Mouse (Mus musculus) layer of hippocampus, postnatal 25 days (tissue): Measurements from ENCODE around the gene Ppip5k1. TPM values are rescaled to one million over a fixed set of nuclear protein-coding genes. Genes with fewer than 3 reads are reported as not detected.
A peak's percentile ranks its signal among the peaks of the same experiment; 100 is the strongest.
"Not testable (repeated sequence)": the region's sequence is repeated elsewhere in the genome, so short reads cannot be mapped to it uniquely, and the experiment has no call there.

Experiments
- DNase-seq, 2 experiments: peaks; one replicate each; pipeline ENCODE4 v3.0.0; 2022; ENCODE audit warnings: mixed read lengths in 2 of 2, low spot score in 1 of 2; ENCODE audit errors: extremely low spot score in 1 of 2
- total RNA-seq, 2 experiments: library from RNA; stranded (reverse); gene quantifications; 2 replicates each; pipeline ENCODE4 v1.2.3; 2021

Gene Ppip5k1
- total RNA-seq, result 100 to 1,000 TPM in 1 of 2 experiments, 10 to 100 TPM in 1; 85.1 to 111 TPM

DNA sequence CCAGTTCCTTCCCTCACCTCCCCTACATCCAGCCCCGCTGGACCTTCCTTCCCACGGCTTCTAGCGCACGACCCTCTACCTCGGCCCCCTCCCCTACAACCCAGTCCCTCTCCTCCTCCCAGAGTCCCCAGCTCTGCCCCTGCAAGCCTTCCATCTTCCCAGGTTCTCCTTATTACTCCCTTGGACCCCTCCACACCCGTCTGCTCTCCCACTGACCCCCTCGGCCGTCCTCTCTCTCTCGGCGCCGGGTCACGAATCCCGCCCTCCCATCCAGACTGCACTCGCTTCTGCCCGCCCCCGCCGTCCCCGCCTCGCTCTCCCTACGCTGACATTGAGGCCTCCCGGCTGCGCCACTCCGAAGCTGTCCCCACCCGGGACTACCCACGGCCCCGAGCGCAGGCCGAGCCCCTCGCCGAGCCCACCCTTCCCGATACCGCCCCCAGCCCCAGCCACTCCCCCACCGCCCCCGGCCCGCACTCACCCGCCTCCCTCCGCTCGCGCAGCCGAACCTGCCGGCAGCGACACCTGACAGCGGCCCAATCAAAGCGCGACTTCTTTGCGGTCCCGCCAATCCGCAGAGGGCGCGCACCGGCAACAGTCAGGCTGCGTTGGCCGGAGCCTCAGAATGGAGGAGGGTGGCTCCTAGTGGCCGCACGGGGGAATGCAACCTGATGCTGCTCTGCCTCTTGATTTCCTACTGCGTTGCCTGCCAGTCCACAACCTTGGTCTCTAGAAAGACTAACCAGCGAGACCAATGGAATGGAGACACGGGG, at the start of gene Ppip5k1:
TSS of gene Ppip5k1 (minus strand) at position 577 of the 773 bp plus-strand sequence.
- DNase-seq, result peak; percentile 94 to 97

DNA sequence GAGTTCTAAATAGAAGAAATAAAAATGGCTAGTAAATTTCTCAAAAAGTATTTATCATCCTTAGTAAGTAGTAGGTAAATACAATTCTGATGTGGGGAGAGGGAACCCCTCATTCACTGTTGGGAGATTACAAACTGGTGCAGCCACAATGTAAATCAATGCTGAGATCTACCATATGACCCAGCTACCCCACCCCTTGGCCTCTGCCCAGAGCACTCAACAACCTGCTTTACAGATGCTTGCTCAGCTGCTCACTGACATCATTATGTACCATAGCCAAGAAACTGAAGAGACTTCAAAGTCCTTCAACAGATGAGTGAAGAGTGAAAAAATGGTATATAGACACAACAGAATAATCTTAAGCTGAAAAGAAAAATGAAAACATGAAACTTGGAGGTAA, 48.1 kb upstream of the Ppip5k1 start:
- no peak for DNase-seq

DNA sequence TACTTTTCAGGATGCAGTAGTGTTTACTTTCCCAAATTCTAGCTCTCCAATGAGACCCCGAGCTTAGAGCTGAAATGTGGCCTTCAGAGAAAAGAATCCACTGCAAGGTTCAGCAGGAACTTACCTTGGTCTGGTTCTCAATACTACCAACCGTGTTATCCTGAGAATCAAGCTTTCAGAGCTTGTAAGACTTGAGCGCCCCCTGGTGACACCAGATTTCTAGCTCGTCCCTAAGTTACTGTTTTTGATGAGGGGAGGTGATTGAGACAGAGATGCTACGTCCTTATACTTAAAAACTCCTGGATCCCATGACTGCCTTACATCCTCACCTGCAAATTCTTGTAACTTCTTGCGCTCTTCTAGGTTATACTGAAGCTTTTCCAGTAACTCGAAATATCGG, 41.4 kb upstream of the Ppip5k1 start:
- peak; percentile 65 to 99 for DNase-seq

DNA sequence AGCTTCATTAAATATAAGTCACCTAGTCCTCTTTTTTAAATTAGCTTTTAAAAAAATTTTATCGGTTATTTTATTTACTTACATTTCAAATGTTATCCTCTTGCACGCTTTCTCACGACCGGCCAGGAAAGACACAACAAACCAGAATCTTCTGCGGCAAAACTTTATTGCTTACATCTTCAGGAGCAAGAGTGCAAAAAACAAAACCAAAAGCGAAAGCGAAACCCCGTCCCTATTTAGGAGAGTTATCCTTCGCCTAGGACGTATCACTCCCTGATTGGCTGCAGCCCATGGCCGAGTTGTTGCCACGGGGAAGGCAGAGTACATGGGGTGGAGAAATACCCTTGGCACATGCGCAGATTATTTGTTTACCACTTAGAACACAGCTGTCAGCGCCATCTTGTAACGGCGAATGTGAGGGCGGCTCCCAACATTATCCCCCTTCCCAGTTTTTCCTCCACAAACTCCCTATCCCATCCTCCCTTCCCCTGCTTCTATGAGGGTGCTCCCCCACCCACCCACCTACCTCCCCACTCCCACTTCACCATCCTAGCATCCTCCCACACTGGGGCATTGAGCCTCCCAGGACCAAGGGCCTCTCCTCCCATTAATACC, 31.9 kb upstream of the Ppip5k1 start, which contains the start of gene Strc:
TSS of gene Strc (minus strand) at position 208 of the 615 bp plus-strand sequence.
- not testable (repeated sequence) for DNase-seq

DNA sequence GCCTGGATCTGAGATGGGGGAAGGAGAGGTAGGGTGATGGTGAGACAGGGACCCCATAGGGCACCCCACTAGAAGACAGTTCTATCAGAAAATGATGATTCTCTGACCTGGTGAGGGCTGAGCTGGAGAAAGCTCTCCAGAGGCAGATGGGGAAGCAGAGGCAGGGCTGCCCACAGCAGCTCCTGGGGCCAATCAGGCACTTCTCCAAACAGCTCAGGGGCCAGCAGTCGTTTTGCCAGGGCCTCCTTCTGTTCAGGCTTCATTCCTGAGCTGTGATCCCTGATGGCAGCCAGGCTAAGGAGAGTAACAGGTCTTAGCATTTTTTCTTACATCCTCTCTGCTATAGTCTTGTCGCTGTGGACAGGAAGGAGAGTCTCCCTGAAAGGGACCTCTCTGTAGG, 19.6 kb upstream of the Ppip5k1 start:
- DNase-seq, result no peak

DNA sequence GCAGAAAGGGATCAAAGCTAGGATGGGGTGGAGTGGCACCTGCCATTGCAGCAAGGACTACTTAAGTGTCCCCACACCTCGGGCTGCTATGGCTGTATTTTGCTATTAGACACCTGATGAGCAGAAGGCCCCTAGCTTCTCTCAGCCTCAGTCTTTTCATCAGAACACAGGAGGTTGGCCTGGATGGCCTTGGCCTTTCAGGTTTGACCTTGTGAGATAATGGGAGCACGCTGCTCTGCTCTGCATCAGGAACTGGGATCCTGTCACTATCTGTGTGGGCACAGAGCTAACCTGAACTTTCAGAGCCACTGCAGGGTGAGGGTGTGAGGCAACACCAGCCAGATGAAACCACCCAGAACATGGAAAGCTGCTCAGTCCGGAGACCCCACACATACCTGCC, 17.1 kb upstream of the Ppip5k1 start:
- no peak for DNase-seq

DNA sequence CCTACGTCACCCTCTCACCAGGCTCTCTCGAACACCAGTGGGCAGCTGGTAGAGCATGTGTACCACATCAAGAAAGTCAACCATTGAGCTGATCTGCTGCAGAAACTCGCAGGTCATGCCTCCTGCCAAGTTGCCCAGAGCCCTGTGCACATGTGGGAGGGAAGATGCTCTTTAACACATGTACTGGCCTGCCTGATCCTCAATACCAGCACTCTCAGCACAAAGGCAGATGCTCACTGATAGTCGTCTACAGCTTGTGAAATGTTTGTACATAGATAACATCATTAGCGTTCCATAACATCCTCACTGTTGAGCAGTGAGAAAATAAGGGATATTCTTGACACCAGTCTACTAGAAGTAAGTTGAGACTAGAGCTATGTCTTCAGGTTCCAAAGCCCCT, 15.7 kb upstream of the Ppip5k1 start:
- DNase-seq, result no peak

DNA sequence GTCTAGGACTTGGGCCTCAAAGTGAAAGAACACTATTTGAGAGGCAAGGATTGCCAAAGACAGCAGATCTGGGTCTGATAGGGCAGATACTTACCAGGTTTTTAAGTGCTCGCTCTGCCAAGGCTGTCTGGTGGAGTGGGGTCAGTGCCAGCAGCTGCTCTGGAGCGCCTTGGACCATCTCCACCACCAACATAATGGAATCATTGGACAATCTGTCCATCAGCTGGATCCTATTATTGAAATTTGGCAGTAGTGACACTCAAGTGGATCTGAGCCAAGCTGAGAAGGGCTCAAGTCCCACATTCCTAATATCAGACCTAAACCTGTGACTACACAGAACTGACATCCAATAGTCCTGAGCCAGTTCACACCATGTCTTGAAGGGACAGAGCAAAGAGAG, 13.6 kb upstream of the Ppip5k1 start:
- DNase-seq, result no peak

DNA sequence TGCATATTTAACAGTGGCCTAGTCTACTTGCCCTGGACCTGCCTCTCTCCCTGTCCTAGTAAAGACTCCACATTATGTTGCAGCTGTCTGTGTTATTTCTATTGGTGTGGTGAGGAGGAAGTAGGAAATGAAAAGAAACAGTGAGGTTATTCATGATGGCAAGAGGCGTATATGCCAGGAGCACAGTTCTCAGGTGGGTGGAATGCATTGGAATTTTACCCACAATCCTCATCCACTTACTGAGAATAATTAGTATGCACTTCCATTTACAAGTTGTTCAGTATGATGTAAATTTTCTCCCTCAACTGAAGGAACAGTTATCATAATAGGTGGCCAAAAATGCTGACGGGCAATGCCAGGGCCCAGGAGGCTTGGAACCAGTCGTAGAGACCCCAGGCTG, 8.5 kb upstream of the Ppip5k1 start:
- no peak for DNase-seq

DNA sequence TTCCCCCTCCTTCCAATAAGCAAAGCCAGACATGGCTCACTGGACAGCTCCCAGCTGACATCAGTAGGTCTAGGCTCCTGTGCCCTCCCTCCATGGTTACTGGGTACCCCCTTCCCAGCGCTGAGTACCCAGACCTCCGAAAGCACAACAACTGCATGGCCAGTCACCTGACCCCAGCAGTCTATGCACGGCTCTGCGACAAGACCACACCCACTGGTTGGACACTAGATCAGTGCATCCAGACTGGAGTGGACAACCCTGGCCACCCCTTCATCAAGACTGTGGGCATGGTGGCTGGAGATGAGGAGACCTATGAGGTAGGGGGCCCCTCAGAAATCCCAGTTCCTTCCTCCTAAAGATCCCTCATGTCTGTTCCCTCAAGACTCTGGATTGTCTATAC, 4.3 kb upstream of the Ppip5k1 start:
- DNase-seq, result no peak

DNA sequence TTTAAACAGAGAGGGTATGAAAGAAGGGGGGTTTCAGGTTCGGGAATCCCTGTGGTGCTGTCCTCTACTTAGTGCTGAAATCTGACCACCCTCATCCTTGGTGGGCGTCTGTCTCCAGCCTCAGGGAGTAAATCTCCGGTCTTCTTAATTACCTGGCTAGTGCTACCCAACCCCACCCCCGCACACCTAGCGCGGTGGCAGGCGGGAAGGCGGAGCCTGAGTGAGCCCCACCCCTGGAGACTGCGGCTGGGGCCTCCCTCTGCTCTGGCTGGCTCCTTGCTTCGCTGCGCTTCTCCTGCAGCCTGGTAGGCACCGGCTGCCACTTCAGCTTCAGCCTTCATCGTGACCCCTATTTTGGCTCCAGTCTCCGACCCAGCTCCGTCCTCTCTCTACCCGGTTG, 3.2 kb upstream of the Ppip5k1 start:
- peak; percentile 74 to 78 for DNase-seq

DNA sequence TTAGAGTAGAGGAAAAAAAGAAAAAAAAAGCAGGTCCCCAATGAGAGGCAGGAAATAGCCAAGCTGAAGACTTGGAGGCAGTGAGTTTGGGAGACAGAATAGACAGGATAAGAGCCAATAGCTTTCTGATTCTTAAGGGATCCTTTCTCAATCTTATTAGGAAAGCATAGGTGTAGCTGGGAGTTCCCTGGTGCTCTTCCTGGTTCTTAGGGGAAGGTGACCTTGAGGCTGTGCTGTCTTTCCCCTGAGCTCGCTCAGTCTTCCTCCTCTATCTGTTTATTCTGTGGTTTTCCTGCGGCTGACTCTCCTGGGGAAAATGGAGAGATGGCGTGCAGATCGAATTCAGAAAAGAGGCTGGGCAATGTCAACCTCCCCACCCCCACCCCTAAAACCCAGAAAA, 2.8 kb upstream of the Ppip5k1 start:
- DNase-seq, result no peak

DNA sequence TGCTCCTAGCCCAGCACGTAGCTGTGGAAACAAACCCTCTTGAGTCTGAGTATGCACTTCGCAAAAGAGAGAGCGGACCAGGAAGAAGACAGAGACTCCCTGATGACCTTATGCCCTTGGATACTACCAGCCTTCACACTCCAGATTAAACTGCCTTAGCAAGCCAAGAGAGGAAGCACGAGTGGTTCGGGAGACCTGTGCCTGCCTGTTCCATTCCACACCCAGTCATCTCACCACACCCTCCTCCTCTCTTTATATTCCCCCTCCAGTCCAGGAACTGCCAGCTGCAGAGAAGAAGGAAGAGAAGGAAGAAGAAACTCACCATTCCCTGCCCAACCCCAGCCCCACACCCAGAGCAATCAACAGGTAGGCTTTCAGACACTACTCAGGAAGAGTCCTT, 2.3 kb upstream of the Ppip5k1 start, which contains the start of gene Ckmt1:
TSS of gene Ckmt1 (plus strand) at position 221 of the 400 bp plus-strand sequence.
- no peak for DNase-seq

DNA sequence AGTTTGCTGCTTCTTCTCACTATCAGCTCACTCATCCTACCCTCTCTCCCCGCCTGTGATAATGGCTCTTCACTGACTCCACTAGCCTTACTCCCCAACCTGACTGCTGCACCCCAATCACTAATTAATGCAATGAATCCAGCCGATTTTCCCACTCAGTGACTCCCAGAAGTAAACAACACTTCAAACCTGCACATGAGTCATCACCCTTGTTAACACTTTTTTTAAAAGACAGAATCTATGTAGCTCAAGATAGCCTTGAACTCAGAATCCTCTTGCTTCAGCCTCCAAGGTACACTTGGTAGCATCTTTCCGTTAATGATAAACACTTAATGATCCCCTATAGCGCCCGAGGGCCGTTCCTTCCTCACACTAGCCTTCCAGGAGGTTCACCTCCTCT, 818 bp downstream of the Ppip5k1 start:
- DNase-seq, result peak in 1 of 2 experiments; percentile 13

DNA sequence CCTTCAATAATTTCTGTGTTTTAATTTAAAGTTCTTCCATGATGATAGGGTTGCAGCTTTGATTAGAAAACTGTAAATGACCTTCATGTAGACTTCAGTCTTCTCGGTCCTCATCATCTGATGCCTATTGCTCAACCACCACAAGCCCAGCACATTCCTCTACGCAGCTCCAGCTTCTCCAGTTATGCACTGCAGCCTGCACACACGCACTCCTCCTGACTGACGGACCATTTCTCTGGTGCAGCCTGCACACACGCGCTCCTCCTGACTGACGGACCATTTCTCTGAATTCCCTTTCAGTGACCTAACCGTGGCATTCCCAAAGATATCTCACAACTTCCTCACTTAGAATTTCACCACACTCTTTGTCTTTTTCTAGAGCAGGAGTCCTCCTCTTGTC, 2.0 kb downstream of the Ppip5k1 start:
- no peak for DNase-seq

DNA sequence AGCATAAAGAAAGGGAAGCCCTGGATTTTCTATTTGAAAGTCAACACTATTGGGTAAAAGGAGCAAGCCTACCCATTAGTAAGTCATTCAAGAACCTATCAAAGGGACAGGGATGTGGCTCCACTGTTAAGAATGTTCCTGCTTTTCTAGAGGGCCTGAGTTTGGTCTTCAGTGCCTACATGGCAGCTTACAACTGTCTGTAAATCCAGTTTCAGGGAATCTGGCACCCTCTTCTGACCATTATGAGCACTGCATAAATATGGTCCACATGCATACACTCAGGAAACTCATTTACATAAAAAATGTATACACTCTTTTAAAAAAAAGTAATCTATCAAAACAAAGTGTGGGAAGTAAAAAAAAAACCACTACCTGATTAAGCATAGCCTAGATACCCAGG, 16.1 kb downstream of the Ppip5k1 start:
- DNase-seq, result no peak

DNA sequence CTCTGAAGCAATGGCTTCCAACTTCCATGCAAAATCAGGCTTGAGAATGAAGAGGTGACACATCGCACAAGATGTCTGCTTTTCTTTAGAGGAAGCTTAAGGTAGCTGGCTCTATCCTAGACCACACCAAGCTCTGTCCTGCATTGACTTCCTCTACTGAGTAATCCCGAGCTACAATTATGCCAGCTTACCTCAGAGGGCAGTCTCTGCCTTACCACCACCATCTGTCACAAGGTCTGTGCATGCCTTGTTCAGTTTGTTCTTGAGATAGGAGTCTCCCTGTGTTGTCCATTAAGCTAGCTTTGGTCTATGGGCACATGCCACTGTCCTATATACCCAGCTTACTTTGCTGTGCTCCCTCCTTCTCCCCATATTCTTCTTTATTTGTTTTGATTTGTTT, 25.7 kb downstream of the Ppip5k1 start:
- no peak for DNase-seq

DNA sequence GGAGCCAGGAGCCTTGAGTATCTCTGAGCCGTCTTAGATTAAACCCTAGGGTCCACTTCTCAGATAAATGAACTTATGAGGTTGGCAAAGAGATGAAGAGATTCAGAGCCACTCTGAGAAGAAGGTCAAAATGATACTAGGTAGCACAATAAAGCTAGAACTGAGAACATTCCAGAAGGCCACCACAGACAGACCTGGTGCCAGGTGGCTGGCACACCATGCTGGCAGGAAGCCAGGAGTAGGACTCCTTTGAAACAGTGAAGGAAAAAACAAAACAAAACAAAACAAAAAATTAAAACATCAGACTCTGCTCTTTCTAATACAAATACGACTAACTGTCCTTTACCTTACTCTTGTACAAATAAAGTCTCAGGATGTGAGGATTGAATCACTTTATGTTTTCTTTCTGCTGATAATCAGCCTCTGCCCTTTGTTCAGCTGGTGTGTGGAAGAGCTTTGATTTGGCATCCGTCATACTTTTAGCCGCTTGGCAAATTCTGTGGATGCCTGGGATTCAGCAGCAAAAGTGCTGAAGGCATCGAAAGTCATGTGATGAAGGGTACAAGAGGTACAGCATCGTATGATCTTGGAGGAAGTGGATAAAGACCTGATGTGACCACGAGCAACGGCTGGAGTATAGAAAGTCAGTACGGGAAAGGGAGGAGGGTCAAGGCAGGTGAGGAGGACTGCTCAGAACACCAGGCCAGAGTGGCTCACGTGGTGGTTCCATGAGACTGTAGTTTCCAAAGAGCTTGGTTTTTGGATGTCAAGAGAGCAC, 31.3 kb downstream of the Ppip5k1 start:
- no peak for DNase-seq

DNA sequence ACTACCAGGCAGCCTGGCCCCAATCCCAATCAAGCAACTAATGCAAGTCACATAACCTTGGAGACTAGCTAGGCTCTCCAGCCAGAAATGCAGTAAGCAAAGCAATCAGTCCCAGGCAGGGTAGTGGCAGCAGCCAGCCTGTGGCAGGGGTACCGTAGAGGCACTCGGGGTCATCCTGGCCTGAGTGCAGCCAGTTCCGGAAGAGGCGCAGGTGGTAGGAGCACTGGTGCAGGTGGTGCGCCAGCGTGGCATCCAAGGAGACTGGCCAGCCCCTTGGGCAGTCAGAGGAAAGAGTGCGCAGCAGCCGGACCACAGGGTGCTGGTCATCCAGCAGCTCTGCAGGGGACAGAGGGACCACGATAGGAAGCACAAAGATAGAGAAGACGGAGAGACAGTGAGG, 32.2 kb downstream of the Ppip5k1 start:
- no peak for DNase-seq

DNA sequence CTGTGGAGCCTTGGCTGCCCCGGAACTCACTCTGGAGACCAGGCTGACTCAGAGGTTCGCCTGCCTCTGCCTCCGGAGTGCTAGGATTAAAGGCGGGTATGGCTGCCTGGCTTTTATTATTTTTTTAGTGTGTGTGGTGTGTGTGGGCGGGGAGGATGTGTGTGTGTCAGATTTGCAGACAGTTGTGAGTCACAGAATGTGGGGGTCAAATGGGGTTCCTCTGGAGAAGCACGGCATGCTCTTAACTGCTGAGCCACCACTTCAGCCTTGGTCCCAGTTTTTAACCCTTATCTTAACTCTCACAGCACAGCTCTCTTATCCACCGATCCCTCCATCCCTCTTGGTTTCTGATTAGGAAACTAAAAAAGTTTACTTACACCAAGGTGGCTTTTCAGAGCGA, 38.9 kb downstream of the Ppip5k1 start:
- DNase-seq, result no peak

DNA sequence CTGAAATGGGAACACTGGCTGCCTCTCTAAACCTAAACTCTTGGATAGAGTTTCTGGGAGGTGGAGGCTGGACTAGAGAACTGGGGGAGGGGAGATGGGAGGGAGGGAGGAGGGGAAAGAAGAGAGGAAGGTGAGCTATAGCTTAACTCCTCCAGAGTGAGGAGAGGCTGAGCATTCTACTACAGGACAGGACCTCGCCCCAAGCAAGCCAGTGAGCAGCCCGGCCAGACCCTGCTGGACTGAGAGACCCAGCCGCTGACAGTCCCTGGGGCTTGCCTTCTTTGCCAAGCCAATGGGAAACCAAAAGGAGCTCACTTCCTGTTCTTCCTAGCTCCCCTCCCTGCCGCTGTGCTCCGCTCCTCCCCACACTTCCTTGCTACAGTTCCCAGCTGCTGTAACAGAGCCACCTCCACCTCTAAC, 46.2 kb downstream of the Ppip5k1 start:
- peak in 1 of 2 experiments; percentile 19 for DNase-seq
